Mouse (Mus musculus) gastrocnemius, postnatal 14 days (tissue): ENCODE data around the gene Fam81a. TPM values are rescaled to one million over a fixed set of nuclear protein-coding genes. Genes with fewer than 3 reads are reported as not detected.
A peak's percentile ranks its signal among the peaks of the same experiment; 100 is the strongest.

Source experiments
- DNase-seq: peaks from one replicate; pipeline ENCODE4 v3.0.0; 2021; ENCODE audit warnings: mixed read lengths
- intact Hi-C: fragments of 180-260 bp; cut with DNase I; formaldehyde crosslinking; loops from one replicate; pipeline ENCODE4 v1.15.1; 2025; ENCODE audit warnings: low total_unique reads
- total RNA-seq, 2 experiments: library from RNA; stranded (reverse); gene quantifications; 2 replicates each; pipeline ENCODE4 v1.2.3; 2021

Gene Fam81a
- total RNA-seq, 2 experiments from 2014 or later = 1.9 to 2.1 TPM

- intact Hi-C loops = loop anchor here (2.0 kb wide), 1 partner anchor 54 kb away; no protein-coding TSS in a partner anchor
- no peak for DNase-seq
These were observed 65.2 kb downstream of the Fam81a start for GRCm38 (mm10) chr9:70077170-70077569.

GRCm38 (mm10) chr9:70072387-70072786 is 70.0 kb downstream of the Fam81a start:
- no peak for DNase-seq
- intact Hi-C loops = no loop called here

- no peak for DNase-seq
- intact Hi-C loops = no loop called here
These were observed 72.4 kb downstream of the Fam81a start for GRCm38 (mm10) chr9:70069961-70070435.

- no peak for DNase-seq
- intact Hi-C loops = no loop called here
These were observed 74.9 kb downstream of the Fam81a start for GRCm38 (mm10) chr9:70067497-70067896.

- no peak for DNase-seq
- intact Hi-C loops = no loop called here
These were observed 80.3 kb downstream of the Fam81a start for GRCm38 (mm10) chr9:70062012-70062411.

- intact Hi-C loops = no loop called here
- no peak for DNase-seq
These were observed 88.9 kb downstream of the Fam81a start for GRCm38 (mm10) chr9:70053411-70053810.

GRCm38 (mm10) chr9:70052730-70053129 is 89.6 kb downstream of the Fam81a start:
- intact Hi-C loops = no loop called here
- DNase-seq = no peak

GRCm38 (mm10) chr9:70049839-70050238 is 92.5 kb downstream of the Fam81a start:
- intact Hi-C loops = no loop called here
- DNase-seq = no peak

GRCm38 (mm10) chr9:70049416-70049783 is 93.0 kb downstream of the Fam81a start:
- no peak for DNase-seq
- intact Hi-C loops = no loop called here

GRCm38 (mm10) chr9:70048751-70049415 is 93.5 kb downstream of the Fam81a start:
- DNase-seq = peak; percentile 66
- intact Hi-C loops = no loop called here

- no peak for DNase-seq
- intact Hi-C loops = no loop called here
These were observed 94.1 kb downstream of the Fam81a start for GRCm38 (mm10) chr9:70048280-70048679.

- intact Hi-C loops = no loop called here
- DNase-seq = no peak
These were observed 94.5 kb downstream of the Fam81a start for GRCm38 (mm10) chr9:70047839-70048238.

GRCm38 (mm10) chr9:70046255-70046654 is 96.1 kb downstream of the Fam81a start:
- no peak for DNase-seq
- intact Hi-C loops = no loop called here

GRCm38 (mm10) chr9:70044865-70045264 is 97.5 kb downstream of the Fam81a start:
- no peak for DNase-seq
- intact Hi-C loops = no loop called here

- intact Hi-C loops = no loop called here
- no peak for DNase-seq
These were observed 99.4 kb downstream of the Fam81a start for GRCm38 (mm10) chr9:70042935-70043334.

- intact Hi-C loops = no loop called here
- DNase-seq = no peak
These were observed 100.2 kb downstream of the Fam81a start for GRCm38 (mm10) chr9:70042137-70042536.

- DNase-seq = no peak
- intact Hi-C loops = no loop called here
These were observed 101.8 kb downstream of the Fam81a start for GRCm38 (mm10) chr9:70040570-70040969.

GRCm38 (mm10) chr9:70039597-70040385 is 102.6 kb downstream of the Fam81a start:
- DNase-seq = no peak
- intact Hi-C loops = no loop called here
